Mouse (Mus musculus): ENCODE data around the gene Dock1.

- TF ChIP-seq EP300 (IDR thresholded peaks at IDR 0.05) (no peak), CTCF (IDR thresholded peaks at IDR 0.05) (no peak)
These were observed 423.4 kb downstream of the Dock1 start for GRCm38 (mm10) chr7:135093851-135094250.

Data from lung, postnatal 0 days (tissue).